Mouse (Mus musculus) lung, postnatal 14 days (tissue): Measurements from ENCODE around the gene Pts.

Experiments used
- DNase-seq: peaks from one replicate; pipeline ENCODE4 v3.0.0; 2021

The Pts gene

DNA sequence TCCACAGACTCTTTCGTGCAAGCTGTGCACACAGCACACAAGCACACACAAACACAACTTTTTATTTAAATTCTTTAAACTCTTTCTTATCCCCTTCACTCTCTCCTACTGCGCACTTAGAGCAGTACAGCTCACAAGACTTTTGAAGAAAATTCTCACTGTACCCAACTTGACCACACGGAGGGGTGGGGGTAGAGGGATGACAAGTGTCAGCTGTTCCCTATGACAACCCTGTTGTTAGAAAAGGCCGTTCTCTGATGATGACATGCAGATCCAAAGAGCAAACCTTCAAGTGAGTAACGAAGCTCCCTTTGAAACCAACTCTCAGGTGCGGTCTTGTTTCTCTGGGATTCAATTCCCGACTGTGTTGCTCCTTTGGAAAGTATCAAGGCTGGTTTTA is 664 bp downstream of the Pts start:
- DNase-seq, result no peak

DNA sequence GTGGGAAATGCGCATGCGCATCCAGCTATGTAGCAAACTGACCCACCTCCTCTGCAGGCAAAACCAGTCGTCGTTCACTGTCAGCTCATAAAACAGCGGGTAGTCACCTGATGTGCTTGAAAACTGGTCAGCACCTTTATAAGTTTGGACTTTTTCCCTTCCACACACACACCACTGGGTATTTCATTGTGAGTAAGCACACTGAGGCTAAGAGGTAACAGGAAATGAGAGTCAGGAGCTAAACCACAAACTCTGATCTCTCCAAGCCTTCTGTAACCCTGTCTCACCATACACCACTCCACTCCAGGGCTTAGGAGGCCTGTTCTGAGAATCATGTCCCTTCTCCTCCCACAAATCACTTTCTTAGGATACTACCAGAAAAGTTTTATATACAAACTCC is 2.9 kb downstream of the Pts start:
- DNase-seq, result no peak

DNA sequence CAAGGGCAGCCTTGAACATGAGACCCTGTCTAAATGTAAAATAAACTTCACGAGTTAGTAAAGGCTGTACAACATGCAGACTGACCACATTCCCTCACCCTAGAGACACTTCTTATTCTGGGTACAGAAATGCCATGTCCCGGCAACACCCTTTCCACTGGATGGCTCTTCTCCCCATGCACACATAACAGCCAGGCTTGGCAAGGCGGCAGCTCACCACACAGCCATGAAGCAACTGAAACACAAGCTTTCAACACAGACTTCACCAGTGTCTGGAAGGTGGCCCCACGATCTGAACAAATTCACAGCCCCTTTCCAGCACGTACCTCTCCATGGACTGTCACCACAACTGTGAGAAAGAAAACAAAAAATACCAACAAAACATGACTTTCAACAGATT is 3.6 kb downstream of the Pts start:
- DNase-seq, result no peak

DNA sequence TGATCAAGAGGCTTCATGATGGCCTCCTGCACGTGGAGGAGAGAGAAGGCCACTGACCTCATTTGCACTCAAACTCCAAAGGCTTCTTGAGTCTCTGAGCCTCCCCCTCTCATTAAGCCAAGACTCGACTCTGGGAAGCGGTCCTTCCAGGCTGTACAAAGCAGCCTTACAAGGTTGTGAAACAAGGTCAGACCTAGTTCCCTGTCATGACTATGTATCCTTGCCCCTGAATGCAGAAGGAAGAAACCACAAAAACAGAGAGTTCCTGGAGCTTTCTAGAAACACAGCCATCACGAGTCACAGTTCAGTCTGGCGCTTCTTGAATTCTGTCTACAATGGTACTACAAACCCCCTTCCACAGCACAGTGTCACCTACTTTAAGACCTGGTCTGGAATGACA is 6.0 kb downstream of the Pts start:
- no peak for DNase-seq

DNA sequence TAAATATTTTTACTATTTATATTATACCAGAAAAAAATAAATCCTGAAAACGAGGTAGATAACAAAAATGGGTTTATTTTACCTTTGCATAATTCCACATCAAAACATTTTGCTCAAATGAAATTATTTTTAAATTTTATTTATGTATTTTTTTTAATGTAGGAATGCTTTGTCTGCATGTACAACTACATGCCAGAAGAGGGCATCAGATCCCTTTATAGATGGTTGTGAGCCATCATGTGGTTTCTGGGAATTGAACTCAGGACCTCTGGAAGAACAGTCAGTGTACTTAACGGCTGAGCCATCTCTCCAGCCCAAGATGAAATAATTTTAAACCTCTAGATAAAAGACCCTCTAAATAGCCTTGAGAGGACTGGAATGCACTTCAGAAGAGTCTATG is 7.0 kb downstream of the Pts start:
- no peak for DNase-seq

DNA sequence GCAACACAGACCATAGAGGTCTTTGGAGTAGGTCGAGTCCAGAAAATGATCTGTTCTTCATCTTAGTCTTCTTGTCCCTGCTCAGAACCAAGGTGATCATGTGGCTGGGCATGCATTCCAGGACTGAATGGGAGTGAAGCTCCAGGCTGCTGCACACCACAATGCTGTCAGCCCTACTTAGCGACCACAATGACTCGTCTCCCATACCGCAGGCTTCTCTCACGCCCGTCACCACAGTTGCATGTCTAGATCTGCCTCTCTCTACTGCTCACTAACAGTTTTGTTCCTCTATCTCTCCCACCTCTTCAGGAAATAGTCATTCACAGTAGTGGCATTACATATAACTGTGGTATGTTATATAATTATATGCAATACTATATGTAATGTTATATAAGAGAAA is 7.8 kb downstream of the Pts start:
- no peak for DNase-seq

DNA sequence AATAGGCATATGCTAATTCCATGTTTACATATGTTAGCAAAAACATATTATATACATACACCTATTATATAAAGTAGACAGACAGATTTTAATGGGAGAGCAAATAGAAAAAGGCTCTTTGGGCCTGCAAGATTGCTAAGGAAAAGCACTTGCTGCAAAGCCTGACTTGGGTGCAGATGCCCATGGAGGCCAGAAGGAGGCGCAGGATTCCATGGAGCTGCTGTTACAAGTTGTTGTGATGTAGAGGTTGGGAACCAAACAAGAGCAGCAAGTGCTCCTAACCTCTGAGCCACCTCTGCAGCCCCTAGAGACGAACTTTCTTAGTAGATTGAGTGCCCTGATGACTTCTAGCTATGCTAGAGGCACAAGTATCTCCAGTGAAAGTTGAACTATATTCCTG is 9.7 kb downstream of the Pts start:
- no peak for DNase-seq

DNA sequence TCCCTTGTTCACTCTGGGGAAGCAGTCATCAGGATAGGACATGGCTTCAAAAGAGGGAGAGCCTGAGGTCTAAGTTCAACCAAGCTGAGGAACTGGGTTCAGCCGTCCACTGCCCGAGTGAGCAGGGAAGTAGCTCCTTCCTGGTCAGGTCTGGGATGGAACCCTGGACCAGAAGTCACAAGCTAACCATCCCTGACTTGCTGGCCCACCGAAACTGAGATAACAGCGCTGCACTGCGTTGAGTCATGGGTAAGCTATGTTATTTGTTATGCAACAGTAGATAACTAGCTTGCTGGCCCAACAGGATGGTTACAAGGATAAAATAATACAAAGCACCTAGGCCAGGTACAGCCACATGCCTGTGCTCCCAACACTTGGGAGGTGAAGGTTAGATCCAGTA is 13.1 kb downstream of the Pts start:
- no peak for DNase-seq

DNA sequence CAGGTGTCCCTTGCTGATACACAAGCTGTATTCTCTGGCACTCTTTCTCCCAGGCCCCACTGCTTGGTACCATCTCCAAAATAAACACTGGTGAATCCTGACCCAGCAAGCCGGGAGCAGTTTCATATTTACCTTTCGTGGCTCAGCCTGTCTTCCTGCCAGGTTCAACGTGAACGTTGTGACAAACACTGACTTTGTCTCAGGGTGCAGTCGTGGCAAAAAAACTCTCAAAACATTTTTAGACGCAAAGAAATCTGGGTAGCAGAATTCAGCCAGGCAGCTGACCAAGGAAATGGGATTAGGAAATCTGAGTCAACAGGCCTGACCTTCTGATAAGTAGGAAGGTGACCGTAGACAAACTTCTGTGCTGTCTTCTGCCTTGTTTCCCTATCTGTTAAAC is 21.0 kb downstream of the Pts start:
- no peak for DNase-seq

DNA sequence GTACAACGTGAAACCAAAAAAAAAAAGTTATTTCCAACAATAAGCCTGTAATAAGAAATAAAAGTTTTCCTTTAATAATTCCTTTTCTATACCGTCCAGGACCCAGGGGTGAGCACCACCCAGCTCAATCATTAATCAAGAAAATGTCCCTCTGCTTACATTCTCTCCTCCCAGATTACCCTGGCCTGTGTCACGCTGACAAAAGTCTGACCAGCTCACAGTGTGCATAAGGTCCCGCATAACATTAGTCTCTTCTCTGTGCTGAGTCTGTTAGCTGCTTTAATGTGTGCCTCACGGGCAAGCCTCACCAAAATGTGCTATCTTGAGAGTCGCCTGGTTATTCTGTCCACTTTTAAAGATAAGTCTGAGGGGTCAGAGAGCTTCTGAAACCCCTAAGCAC is 23.1 kb downstream of the Pts start:
- no peak for DNase-seq

DNA sequence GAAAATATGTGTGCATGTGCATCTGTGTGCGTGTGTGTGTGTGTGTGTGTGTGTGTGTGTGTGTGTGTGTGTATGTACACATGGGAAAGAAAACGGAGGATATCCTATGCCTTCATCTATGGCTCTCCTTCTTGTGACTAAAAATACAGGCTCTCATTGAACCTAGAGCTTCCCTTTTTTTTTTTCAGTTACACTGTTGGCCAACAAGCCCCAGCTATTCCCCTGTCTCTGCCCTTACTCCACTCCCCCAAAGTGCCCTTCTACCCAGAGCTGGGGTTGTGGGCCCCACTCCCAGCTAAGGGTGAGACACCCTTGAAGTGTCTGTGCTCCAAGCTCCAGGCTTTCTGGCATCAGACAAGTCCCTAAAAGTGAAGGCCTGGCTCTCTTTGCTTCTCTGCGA is 25.6 kb downstream of the Pts start:
- no peak for DNase-seq

DNA sequence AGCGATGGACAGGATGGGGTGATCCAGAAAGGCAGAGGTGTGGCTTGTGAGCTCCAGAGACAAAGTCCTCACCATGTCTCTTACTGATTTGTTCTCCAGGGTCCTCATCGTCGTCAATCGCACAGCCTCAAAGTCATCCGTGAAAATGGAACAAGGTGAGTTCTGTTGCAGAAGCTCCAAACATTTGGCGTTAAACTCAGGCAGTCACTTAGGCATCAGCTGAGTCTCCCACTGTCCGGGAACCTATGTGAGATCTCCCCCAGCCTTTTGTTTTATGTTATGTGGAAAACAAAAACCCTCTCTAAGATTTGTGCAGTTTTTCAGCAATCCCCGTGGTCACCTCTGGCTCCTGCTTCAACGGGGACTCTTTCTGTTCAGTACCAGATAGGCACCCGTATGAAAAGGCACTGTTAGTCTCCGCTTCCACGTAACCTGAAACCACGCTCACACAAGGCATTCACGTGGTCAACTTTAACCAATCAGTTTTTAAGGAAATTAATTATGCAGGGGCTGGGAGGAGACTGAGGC is 27.5 kb downstream of the Pts start:
- no peak for DNase-seq

DNA sequence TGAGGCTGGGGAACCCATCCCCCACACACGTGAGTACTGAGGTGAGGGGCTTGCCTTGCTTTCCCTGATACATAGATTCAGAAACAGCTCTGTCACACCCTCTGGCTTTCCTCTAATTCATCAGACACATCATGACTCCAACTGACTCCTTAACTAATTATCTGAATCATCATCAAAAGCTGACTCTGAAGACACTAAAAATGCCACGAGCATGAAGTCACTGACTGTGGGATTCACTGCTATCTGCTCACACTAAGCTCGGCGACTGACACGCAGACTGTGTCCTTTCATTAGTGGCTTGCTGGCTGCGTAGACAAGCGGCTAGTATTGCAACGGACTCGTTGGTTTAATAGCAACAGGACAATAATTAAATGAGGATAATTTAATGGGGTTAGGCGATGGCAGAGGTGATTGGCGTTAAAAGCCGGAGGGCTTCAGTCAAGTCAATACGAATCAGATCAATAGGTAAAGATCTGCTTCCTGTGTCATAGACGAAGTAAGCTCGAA is 28.0 kb downstream of the Pts start:
- DNase-seq, result no peak

DNA sequence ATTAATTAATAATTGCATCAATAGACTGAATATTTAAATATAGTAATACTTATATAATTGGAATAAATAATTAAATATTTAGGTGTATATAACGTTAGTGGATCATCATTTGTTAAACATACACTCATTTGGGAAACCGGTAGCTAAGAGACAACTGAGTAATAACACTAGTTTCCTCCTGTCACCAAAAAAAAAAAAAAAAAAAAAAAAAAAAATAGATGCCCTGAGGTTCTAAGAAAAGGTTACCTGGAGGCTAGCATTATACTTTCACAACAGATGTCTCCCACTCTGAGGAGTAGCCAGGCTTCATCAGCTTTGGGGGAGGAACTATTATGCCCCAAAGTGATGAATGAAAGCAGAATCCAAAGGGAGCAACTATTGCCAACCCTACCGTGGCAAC is 28.7 kb downstream of the Pts start:
- no peak for DNase-seq

DNA sequence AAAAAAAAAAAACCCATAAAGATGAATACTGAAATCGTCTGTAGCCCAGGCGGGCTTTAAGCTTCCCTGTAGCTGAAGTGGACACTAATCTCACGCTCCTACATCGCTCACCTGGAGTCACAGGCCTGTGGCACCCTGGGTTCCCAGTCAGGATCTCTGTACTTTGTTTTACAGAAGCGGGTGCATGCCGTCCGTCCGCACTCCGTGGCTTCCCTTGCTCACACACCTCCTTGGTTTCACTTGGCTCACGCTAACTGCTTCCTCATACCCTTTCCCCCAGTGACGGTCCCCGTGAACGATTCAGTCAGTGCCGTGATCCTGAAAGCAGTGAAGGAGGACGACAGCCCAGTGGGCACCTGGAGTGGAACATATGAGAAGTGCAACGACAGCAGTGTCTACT is 29.7 kb downstream of the Pts start:
- DNase-seq, result no peak

DNA sequence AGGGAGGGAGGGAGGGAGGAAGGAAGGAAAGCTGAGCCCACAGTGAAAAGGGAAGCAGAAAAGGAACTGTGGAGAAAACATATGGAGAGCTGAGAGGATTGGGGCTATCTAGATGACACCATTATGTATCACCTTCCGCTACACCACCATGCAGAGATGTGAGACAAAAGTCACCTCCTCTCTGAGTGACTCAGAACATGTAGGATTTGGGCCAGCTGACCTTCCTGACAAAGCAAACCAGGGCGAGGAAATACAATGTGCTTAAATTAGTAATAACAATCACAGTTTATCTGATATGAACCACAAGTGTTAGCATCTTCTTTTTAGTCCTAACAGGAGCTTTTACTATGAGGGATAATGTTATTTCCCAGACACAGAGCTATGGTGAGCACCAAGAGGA is 31.0 kb downstream of the Pts start:
- no peak for DNase-seq

DNA sequence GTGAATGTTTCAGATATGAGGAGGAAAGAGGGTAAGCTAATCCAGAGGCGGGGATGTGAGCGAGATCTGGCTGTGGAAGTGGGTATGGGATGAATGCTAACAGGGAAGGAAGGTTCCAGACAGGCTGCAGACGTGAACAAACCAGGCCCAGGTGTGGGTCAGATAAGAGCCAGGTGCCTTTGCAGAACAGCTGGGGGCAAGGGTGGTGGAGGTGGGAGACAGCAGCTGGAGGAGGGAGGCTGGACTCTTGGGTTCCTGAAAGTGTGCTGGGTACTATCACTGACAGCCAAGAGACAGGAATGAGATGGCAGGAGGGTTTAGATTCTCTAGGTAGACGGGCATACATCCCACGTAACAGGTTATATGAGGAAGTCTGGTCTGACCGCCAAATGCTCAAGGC is 31.4 kb downstream of the Pts start:
- DNase-seq, result no peak

DNA sequence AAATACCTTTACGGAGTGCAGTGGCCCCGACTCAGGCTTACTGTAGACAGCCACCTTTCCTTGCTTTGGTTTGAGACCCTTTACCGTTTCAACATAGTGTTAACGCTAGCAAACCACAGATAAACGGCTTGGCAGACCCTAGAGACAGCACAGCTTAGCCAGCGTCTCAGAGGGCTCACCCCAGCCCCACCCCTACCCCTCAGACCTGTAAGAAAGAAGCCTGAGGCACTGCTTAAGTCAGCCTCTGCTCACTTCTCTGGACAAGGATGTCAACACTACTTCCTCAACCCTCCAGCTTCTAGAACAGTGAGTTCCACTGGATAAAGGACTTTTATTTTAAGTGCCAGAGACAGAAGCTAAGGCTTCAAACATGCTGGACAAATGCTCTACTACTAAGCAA is 32.0 kb downstream of the Pts start:
- no peak for DNase-seq

DNA sequence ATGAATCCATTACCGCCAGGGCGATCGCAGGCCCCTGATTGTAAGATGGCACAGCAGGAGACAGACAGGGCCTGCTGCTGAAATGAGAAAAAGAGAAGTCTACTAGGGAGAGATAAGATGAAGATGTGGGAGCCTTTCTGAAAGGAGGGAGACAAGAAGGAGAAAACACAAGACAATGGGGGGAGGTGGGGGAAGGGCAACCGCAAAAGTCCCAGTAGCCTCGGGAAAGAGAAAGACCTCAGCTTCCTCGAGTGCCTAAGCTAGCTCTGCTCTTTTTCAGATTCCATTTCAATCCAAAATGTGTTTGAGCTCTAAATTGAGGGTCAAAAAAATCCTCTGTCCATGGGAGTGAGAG is 32.4 kb downstream of the Pts start:
- DNase-seq, result no peak

DNA sequence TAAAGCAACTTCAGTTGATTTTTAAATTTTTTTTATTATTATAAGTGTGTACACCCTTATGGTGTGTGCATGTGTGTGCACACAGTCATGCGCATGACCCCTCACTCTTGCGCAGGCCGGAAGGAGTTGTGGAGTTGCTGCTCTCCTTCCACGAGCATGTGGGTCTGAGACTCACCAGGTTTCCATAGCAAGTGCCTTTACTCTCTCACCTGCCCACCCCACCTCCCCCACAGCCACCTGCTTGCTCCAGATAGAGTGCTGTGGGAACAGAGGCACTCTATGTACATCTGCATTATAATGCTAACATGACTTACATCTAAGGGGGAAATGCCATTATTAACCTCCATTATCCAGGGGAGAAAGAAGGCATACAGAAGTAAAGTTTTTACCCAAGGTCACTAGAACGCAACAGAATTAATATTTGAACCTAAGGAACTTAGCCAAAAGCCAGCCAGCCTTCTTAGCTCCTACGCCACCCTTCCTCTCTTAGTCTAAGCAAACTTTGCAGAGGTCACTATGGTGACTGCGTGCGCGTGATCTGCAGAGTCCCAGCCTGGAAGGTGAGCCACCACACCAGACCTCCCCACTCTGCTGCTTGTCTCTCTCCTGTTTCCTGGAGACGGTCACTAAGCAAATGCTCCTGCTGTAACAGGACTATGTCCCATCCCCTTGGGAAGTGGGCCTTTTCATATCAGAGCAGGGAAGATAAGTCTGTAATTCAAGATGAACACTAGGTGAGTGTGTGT is 32.9 kb downstream of the Pts start:
- no peak for DNase-seq

DNA sequence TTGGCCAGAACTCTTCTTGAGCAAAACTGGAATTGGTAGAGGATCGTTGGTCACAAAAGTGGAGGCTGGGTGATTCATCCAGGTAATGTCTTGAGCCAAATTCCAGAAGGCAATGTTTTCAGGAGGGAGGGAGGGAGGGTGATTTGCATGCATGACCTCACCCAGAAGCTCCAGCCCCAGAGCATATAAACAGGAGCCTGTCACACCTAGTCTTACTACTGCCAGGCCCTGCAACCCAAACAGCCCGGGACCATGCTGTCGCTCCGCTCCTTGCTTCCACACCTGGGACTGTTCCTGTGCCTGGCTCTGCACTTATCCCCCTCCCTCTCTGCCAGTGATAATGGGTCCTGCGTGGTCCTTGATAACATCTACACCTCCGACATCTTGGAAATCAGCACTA is 34.2 kb downstream of the Pts start, which contains the start of gene Plet1:
Plet1 (plus strand) TSS at position 215 of the 400 bp plus-strand sequence.
- DNase-seq, result no peak

DNA sequence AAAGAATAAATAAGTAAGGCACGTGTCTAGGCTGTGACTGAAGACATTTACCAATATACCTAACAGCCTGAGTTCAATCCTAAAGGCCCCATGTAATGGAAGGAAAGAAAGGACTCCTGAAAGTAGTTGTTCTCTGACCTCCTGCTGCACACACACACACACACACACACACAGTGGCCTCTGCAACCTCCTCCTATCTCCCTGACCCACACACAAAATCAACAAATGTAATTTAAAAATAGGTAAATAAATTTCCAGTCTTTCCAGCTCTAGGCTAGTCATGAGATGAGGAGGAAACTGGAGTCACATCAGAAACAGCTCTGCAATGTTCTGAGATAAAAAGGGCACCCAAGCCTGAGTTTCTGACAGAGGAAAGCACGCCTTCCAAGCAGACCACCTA is 34.7 kb downstream of the Pts start:
- no peak for DNase-seq

DNA sequence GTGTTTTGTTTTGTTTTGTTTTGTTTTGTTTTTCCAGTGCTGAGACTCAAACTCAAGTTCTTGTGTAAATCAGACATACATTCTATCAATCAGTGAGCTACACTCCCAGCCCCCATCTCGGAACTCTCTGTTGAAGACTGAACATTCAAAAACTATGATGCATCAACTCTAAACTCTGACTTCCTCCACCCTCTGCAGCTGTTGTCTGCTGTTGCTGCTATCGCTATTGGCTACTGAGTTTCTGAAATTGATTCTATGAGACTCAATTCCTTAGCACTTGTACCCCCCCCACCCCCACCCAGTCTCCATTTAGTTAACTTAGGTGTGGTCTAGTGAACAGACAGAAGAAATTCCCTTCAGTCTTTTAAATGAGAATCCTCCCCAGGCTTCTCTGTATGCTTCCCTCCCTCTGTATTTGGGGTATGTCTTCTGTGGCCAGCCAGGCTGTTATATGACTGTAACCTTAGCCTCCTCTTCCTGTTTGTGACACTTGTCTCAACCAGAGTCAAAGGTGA is 36.9 kb downstream of the Pts start:
- no peak for DNase-seq

DNA sequence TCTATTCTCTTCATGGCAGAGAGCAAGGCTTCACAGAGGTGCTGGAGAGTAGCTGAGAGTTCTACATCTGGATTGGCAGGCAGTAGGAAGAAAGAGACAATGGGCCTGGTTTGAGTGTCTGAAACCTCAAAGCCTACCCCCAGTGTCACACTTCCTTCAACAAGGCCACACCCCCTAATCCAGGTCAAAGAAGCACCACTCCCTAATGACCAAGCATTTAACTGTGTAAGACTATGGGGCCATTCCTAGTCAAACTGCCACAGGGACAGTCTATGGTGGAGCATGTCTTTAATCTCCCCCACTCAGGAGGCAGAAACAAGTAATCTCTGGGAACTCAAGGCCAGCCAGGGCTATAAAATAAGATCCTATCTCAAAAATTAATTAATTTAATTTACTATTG is 37.7 kb downstream of the Pts start:
- no peak for DNase-seq

DNA sequence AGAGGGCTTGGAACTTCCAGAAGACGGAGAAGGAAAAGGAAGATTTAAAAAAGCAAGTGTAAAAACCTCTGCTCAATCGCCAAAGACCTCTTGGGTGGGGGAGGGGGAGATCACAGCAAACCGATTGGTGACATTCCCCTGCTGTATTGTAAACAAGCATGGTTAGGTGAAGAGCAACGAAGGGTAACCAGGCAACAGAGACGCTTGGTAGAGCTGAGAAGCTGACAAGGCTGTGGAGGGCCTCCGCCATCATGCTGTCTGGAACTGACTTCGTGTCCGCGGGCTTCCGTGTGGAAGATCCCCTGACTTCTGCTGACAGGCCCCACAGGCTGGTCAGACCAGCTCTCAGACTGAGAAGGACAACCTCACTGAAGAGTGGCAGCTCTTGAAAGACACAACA is 43.0 kb downstream of the Pts start:
- no peak for DNase-seq
